Mouse (Mus musculus) spleen, postnatal 4 days (tissue): ENCODE data around the gene Xxylt1.

Experiments used
- DNase-seq, 2 experiments: peaks; one replicate each; pipeline ENCODE4 v3.0.0; 2022; ENCODE audit warnings: low spot score in 2 of 2

Gene Xxylt1

DNA sequence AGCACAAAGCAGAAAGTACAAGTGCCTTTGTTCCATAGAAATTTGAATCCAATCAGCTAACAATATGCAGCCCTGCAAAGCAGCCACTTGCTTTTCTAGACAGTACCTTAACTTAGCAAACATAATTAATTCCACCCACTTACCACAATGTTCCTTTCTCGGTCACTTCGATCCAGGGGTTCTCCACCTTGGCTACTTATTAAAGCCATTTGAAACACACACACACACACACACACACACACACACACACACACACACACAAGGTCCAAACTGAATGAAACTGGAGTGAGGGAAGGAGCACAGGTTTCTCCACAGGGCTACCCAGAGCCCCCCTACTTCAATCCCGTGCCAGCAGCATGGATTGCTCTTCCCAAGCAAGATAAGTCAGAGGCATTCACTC lies 164.3 kb downstream of the Xxylt1 start:
- no peak for DNase-seq

DNA sequence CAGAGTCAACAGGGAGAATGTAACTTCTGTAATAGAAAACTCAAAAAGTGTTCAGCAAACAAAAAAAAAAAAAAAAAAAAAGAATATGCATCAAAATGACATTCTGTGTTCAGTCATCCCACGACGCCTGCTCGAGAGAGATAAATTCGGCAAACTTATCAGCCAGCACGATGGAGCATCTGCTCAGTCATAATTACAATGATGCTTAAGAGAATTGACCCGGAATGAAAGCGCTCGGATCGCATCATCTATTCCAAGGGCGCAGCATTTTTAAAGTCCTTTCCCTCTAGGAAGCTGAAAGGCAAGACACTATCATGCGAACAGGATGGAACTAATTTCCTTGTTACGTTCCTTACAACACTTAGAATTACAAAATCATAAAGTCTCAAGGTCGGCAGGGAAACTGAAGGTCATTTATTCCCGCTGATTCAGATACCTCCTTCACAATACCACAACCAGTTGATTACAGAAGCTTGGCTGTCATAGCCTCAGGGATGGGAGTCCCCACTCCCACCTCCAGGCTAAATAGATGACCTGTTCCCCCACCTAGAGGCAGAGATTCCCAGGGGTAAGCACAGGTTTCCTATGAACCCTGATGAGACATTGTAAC lies 165.5 kb downstream of the Xxylt1 start:
- DNase-seq: no peak
